Mouse (Mus musculus) heart, embryonic 12.5 days (tissue): Measurements from ENCODE around the gene Plekhm1. TPM values are rescaled to one million over a fixed set of nuclear protein-coding genes. Genes with fewer than 3 reads are reported as not detected.
A peak's percentile ranks its signal among the peaks of the same experiment; 100 is the strongest.

Source experiments
- ATAC-seq: fragments of 200-750 bp; cut with Nextera tagmentation; 2 replicates; pipeline ENCODE4 v1.8.0; 2017; ENCODE audit warnings: moderate TSS enrichment, moderate library complexity; ENCODE audit not compliant: insufficient number of reproducible peaks, low FRiP score
- H3K27ac ChIP-seq: fragments of 300-500 bp; sonication (generic); 2 replicates; pipeline ENCODE4 v1.5.1; 2016; ENCODE audit warnings: mild to moderate bottlenecking, moderate library complexity; ENCODE audit not compliant: poor library complexity, severe bottlenecking
- H3K27me3 ChIP-seq: fragments of 300-500 bp; sonication (generic); replicated peaks from 2 replicates; pipeline ENCODE4 v1.6.1; 2016; ENCODE audit warnings: mild to moderate bottlenecking, moderate library complexity
- H3K36me3 ChIP-seq: fragments of 300-500 bp; sonication (generic); 2 replicates; pipeline ENCODE4 v1.6.1; 2016; ENCODE audit warnings: mild to moderate bottlenecking, moderate library complexity
- H3K4me1 ChIP-seq: fragments of 300-500 bp; sonication (generic); replicated peaks from 2 replicates; pipeline ENCODE4 v1.6.1; 2016; ENCODE audit warnings: mild to moderate bottlenecking
- H3K4me2 ChIP-seq: fragments of 300-500 bp; sonication (generic); 2 replicates; pipeline ENCODE4 v1.6.1; 2016; ENCODE audit warnings: mild to moderate bottlenecking, moderate library complexity
- H3K4me3 ChIP-seq: fragments of 300-500 bp; sonication (generic); 2 replicates; pipeline ENCODE4 v1.5.1; 2016; ENCODE audit warnings: mild to moderate bottlenecking
- H3K9ac ChIP-seq: fragments of 300-500 bp; sonication (generic); 2 replicates; pipeline ENCODE4 v1.6.1; 2016; ENCODE audit warnings: mild to moderate bottlenecking, moderate library complexity
- H3K9me3 ChIP-seq: fragments of 300-500 bp; sonication (generic); replicated peaks from 2 replicates; pipeline ENCODE4 v1.6.1; 2016; ENCODE audit warnings: mild to moderate bottlenecking, moderate library complexity
- WGBS: fragments of 180-500 bp; shearing (Covaris S2); methylation state at CpG from one replicate; pipeline ENCODE4 v1.1.7; 2016; 5-methylcytosine and 5-hydroxymethylcytosine counted together
- polyA plus RNA-seq: library from polyadenylated mRNA; unstranded; fragments of >200 nt; fragmentation: Nextera tagmentation; extraction: Ambion mirVana; gene quantifications from 2 replicates; pipeline ENCODE4 v1.2.1, GENCODE M21; 2016

The Plekhm1 gene
- polyA plus RNA-seq, 1 experiment from 2014 or later, result 7.5 TPM

DNA sequence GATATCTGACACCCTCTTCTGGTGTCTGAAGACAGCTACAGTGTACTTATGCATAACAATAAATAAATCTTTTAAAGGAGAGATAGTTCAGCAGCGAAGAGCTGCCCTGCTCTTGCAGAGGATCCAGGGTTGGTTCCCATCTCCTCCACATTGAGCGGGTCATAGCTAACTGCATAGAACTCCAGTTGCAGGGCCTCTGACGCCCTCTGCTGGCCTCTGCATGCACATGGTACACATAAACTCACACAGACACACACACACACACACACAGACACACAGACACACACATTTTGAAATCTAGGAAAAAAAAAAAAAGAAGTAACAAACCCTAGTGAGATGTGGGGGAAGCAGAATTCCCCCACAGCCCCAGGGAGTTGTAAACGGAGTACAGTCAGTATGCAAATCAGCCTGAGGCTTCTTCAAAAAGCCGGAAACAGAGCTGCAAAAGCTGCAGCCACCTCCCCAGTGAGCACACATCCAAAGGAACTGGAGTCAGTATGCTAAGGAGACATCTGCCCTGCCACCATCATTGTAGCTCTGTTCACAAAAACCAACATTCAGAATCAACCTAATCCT lies 60.2 kb downstream of the Plekhm1 start:
- H3K27ac ChIP-seq, result no peak overlapping the region
- no peak for ATAC-seq
- 75% methylated on average over 5 of the region's 5 CpGs for WGBS
- H3K36me3 ChIP-seq, result peaks cover 5% of the 10 kb centered on the region
- peaks cover 26% of the 10 kb centered on the region for H3K27me3 ChIP-seq
- H3K9ac ChIP-seq, result no peak overlapping the region
- H3K4me3 ChIP-seq, result no peak overlapping the region
- H3K4me1 ChIP-seq, result peaks cover 16% of the 10 kb centered on the region
- peaks cover 6% of the 10 kb centered on the region; the same call in 1 of the 2 replicates for H3K9me3 ChIP-seq
- no peak overlapping the region for H3K4me2 ChIP-seq

DNA sequence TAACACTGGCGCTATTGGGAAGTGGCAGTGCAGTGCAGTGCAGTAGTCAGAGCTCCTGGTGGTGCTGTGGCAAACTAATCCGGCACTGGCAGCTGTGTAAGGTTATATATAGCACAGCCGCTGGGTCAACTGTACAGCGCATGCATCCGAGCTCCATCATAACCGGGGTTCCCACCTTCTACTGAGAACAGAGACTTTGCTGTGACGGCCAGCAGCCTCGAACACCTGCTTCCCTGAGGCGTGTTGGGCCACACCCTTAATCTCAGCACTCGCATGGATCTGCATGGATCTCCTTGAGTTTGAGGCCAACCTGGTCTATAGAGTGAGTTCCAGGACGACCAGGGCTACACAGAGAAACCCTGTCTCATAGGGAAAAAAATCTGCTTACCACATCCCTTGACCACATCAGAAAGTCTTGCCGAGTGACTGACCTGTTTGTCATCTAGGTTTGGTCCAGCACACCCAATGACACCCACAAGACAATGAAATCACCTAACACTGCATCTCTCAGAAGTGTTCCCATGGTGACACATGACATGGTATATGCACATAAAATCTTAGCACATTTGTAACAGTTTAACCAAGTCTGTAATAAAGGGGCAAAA lies 61.7 kb downstream of the Plekhm1 start:
- 79% methylated on average over 12 of the region's 12 CpGs for WGBS
- Histone ChIP-seq H3K9ac (no peak overlapping the region), H3K36me3 (peaks cover 5% of the 10 kb centered on the region), H3K4me2 (no peak overlapping the region), H3K4me1 (peaks cover 21% of the 10 kb centered on the region), H3K27me3 (peaks cover 11% of the 10 kb centered on the region; the same call in 1 of the 2 replicates), H3K9me3 (peaks cover 6% of the 10 kb centered on the region; the same call in 1 of the 2 replicates), H3K4me3 (no peak overlapping the region), H3K27ac (no peak overlapping the region)
- no peak for ATAC-seq

DNA sequence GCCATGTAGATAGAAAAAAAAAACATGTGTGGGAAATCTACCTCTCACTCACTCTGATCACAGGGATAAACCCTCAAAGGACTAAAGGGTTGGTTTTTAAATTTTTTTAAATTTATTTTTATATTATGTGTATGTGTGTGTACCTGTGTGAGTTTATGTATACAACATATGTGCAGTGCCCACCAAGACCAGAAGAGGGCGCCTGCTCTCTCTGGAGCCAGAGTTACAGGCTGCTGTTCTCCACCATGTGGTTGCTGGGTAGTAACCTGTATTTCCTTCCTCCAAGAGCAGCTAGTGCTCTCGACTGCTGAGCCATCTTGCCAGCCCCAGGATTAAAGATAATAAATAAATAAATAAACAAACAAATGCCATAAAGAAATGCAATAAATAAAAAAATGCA lies 62.8 kb downstream of the Plekhm1 start:
- Histone ChIP-seq H3K36me3 (peaks cover 5% of the 10 kb centered on the region), H3K27me3 (0 out of 2 replicates have a peak, but pooled peaks cover 2% of the 10 kb centered on the region), H3K27ac (no peak overlapping the region), H3K4me3 (no peak overlapping the region), H3K9me3 (peaks cover 6% of the 10 kb centered on the region; the same call in 1 of the 2 replicates), H3K4me2 (no peak overlapping the region), H3K4me1 (peaks cover 17% of the 10 kb centered on the region), H3K9ac (no peak overlapping the region)
- no peak for ATAC-seq
- WGBS, result 72% methylated on average over 2 of the region's 2 CpGs

DNA sequence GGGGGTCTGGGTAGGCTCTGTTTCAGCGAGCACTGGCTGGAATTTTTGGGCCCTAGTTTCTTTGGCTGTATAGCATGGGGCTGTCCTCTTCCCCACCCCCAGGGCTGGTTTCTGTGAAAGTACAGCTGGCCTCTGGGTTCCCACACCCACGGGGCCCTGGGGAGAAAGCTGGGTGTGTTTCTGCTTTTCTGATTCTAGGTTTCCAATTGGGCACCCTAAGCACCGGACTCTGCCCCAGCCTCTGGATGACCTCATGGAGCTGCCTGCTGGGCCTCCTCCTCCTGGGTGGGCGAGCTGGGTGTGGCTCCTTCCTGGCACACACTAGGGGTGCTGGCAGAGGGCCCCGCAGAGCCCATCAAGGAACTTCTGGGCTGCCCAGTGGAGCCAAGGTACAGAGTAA lies 65.8 kb downstream of the Plekhm1 start:
- 51% methylated on average over 5 of the region's 5 CpGs for WGBS
- Histone ChIP-seq H3K27me3 (no peaks in the 10 kb centered on the region), H3K4me1 (peaks cover 31% of the 10 kb centered on the region), H3K9me3 (no peaks in the 10 kb centered on the region), H3K9ac (peak overlapping the region; percentile 13; the same call in 1 of the 2 replicates), H3K27ac (0 out of 2 replicates have a peak overlapping the region, but pooled peaks have one; percentile 24), H3K4me3 (no peak overlapping the region), H3K4me2 (no peak overlapping the region), H3K36me3 (no peaks in the 10 kb centered on the region; the same call in 1 of the 2 replicates)
- no peak for ATAC-seq

DNA sequence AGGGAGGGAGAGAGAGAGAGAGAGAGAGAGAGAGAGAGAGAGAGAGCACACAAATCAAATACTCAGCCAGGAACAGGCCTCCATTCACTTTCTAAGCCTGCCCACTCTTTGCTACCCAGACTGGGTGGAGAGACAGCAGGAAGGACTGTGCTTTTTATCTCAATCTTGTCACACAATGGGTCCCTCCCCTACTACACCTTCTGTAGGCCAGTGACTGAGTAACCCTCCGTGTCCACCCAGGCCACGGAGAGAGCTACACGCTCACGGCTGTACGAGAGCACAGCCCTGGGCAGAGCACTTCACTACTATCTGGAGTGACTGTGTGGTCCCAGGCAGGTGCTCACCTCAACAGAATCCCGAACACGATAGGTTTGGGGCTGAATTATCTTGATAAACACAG lies 66.3 kb downstream of the Plekhm1 start:
- Histone ChIP-seq H3K4me3 (no peak overlapping the region), H3K9ac (peak overlapping the region; percentile 13; the same call in 1 of the 2 replicates), H3K36me3 (no peaks in the 10 kb centered on the region; the same call in 1 of the 2 replicates), H3K9me3 (no peaks in the 10 kb centered on the region), H3K27ac (0 out of 2 replicates have a peak overlapping the region, but pooled peaks have one; percentile 24), H3K27me3 (no peaks in the 10 kb centered on the region), H3K4me2 (no peak overlapping the region), H3K4me1 (peaks cover 31% of the 10 kb centered on the region)
- WGBS, result 44% methylated on average over 7 of the region's 7 CpGs
- ATAC-seq, result peak; percentile 39; the same call in 1 of the 2 replicates

DNA sequence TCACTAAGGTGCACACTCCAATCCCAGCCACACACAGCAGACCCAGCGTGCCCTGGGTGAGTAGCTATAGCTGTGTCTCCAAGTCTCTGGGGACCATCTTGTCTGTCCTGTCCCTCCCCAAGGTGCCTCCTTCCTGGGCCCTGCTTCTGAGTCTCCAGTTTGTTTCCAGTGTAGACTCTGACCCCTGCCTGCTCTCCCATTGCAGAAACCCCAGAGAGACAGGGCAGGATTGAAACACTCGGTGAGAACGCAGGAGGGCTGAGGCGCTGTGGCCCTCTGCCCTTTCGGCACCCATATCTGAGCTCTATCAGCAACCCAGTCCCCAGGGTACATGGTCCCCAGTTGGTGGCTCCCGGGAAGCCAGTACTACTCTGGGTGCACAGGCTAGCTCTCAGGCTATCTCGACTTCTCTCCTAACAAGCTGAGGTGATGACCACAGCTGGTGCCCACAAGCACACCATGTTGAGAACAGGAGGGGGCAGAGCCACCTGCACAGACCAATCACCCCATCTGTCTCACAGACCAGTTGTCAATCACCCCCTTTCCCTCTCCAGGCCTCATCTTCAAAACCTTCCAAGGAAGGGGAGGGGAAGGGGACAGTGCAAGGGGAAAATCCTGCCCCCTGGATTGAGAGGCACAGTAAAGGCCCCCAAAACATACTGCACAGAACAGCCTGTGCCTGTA lies 66.9 kb downstream of the Plekhm1 start:
- Histone ChIP-seq H3K36me3 (no peaks in the 10 kb centered on the region; the same call in 1 of the 2 replicates), H3K27me3 (0 out of 2 replicates have a peak, but pooled peaks cover 5% of the 10 kb centered on the region), H3K9me3 (no peaks in the 10 kb centered on the region), H3K4me2 (no peak overlapping the region), H3K9ac (no peak overlapping the region), H3K27ac (0 out of 2 replicates have a peak overlapping the region, but pooled peaks have one; percentile 19), H3K4me3 (no peak overlapping the region), H3K4me1 (peaks cover 31% of the 10 kb centered on the region)
- WGBS, result 70% methylated on average over 7 of the region's 7 CpGs
- ATAC-seq, result no peak

DNA sequence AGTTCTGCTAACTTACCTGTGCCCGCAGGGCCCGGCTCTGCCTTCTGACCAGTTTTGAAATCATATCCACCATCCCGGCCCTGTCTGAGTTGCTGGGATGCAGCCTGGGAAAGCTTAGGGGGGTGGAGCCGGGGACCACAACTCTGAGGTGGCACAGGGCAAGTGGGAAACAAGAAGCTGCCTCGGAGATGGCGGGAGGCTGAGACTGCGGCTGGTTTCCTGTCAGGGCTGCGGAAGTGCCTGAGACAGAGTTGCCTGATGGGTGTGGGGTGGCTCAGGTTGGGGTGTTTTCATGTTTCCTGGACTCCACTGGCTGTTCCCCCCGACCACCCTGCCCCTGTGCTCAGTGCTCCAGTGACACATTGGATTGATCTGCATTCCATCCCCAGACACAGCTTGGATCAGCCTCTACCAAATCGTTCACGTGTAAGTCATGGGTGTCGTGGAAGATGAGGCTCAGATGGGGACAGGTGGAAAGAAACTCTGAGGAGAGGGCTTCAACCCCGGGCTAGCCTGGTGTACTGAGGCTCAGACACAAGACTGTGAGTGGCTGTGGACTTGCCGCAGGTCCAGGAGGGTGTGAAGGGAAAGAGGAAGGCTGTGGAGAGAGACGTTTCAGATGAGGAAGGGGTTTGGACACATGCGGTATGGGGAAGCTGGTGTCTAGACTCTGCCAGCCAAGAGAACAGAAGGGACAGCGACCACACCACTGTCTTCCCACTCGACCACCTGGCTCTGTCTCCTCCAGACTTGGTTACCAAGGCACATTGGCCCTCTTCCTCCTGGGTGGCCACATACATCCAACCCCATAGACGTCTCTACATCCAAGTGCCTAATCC lies 67.8 kb downstream of the Plekhm1 start:
- H3K4me1 ChIP-seq, result peaks cover 35% of the 10 kb centered on the region
- H3K27me3 ChIP-seq, result 0 out of 2 replicates have a peak, but pooled peaks cover 6% of the 10 kb centered on the region
- no peaks in the 10 kb centered on the region for H3K9me3 ChIP-seq
- no peak overlapping the region for H3K4me3 ChIP-seq
- no peaks in the 10 kb centered on the region; the same call in 1 of the 2 replicates for H3K36me3 ChIP-seq
- no peak overlapping the region for H3K9ac ChIP-seq
- no peak for ATAC-seq
- H3K27ac ChIP-seq, result no peak overlapping the region
- 71% methylated on average over 19 of the region's 19 CpGs for WGBS
- no peak overlapping the region for H3K4me2 ChIP-seq

DNA sequence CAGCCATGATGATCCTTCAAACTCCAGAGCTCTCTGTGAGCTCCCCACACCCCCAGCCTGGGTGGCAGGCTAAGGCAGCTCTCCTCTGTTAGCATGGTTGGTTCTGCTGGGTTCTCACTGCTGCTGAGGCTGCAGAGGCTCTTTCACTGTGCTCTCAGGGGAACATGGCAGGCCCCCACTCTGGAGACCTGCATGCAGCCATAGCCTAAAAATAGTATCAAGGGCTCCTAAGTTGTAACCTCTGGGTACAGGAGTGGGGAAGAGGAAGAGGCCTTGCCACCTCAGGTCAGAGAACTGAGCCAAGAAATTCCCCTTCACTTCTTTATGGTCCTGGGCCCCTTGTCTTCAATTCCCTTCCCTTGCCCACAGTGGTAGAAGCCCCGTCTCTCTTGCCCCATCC lies 68.6 kb downstream of the Plekhm1 start:
- H3K27ac ChIP-seq, result no peak overlapping the region
- peak overlapping the region; percentile 40; the same call in 1 of the 2 replicates for H3K9ac ChIP-seq
- 77% methylated on average over 1 of the region's 1 CpGs for WGBS
- peaks cover 14% of the 10 kb centered on the region; the same call in 1 of the 2 replicates for H3K27me3 ChIP-seq
- H3K4me1 ChIP-seq, result peaks cover 38% of the 10 kb centered on the region
- H3K4me2 ChIP-seq, result no peak overlapping the region
- ATAC-seq, result no peak
- H3K4me3 ChIP-seq, result no peak overlapping the region
- no peaks in the 10 kb centered on the region for H3K9me3 ChIP-seq
- no peaks in the 10 kb centered on the region for H3K36me3 ChIP-seq

DNA sequence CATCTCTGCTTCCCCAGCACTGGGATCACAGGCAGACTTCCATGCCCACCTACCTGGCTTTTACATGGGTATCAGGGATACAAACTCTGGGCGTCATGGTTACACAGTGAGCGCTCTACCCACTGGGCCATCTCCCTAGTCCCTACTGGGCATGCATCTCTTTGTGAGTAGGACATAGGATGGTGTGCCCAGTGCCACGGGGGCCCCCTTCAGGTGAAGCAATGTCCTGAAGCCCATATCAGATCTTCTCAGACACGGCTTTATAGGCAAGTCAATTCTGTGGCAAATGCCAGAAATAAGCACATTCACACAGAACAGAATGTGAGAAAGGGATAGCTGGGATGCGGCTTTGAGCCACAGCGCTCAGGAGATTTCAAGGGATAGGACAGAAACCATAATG lies 69.4 kb downstream of the Plekhm1 start:
- no peak overlapping the region for H3K4me3 ChIP-seq
- no peak overlapping the region for H3K27ac ChIP-seq
- 80% methylated on average over 6 of the region's 6 CpGs for WGBS
- no peak for ATAC-seq
- peaks cover 18% of the 10 kb centered on the region; the same call in 1 of the 2 replicates for H3K27me3 ChIP-seq
- no peaks in the 10 kb centered on the region for H3K9me3 ChIP-seq
- H3K9ac ChIP-seq, result no peak overlapping the region
- H3K4me1 ChIP-seq, result peaks cover 38% of the 10 kb centered on the region
- H3K36me3 ChIP-seq, result no peaks in the 10 kb centered on the region
- H3K4me2 ChIP-seq, result no peak overlapping the region

DNA sequence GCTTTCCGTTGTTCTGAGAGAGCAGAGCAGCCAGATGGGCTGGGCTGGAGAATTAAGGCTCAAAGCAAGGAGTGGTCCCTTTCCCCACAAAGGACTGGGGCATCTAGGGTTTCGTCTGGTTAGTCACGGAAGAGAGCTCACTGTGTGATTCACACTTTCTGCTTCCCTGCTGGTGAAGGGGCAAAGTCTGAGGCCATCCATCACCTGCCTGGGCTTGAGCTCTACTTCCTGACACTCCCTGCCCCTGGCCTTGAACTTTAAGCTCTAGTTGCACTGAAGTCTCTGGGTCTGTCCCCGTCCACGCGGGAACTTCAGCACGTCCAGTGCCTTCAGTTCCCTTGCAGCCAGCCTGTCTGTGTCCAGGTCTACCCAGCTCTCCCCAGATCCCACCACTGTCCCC lies 71.8 kb downstream of the Plekhm1 start:
- Histone ChIP-seq H3K4me1 (peaks cover 24% of the 10 kb centered on the region), H3K36me3 (no peaks in the 10 kb centered on the region), H3K4me3 (no peak overlapping the region), H3K4me2 (no peak overlapping the region), H3K27me3 (peaks cover 28% of the 10 kb centered on the region), H3K9ac (no peak overlapping the region), H3K27ac (no peak overlapping the region), H3K9me3 (no peaks in the 10 kb centered on the region)
- WGBS, result 37% methylated on average over 7 of the region's 7 CpGs
- no peak for ATAC-seq
